Mouse (Mus musculus) liver, embryonic 16.5 days (tissue): ENCODE measurements around the gene Tln2. TPM values are rescaled to one million over a fixed set of nuclear protein-coding genes. Genes with fewer than 3 reads are reported as not detected.

Experiments
- ATAC-seq: fragments of 200-750 bp; cut with Nextera tagmentation; 2 replicates; pipeline ENCODE4 v1.8.0; 2017; ENCODE audit warnings: low read depth, mild to moderate bottlenecking, moderate number of reproducible peaks, moderate library complexity
- H3K27ac ChIP-seq: fragments of 300-500 bp; sonication (generic); 2 replicates; pipeline ENCODE4 v1.5.1; 2014; ENCODE audit warnings: mild to moderate bottlenecking, low read length
- H3K27me3 ChIP-seq: fragments of 300-500 bp; sonication (generic); 2 replicates; pipeline ENCODE4 v1.6.1; 2014; ENCODE audit warnings: low read depth, low read length, mixed read lengths; ENCODE audit not compliant: control insufficient read depth, insufficient read depth
- H3K36me3 ChIP-seq: fragments of 300-500 bp; sonication (generic); 2 replicates; pipeline ENCODE4 v1.6.1; 2014; ENCODE audit warnings: mild to moderate bottlenecking; ENCODE audit not compliant: control insufficient read depth, insufficient read depth
- H3K4me1 ChIP-seq: fragments of 300-500 bp; sonication (generic); 2 replicates; pipeline ENCODE4 v1.6.1; 2014; ENCODE audit warnings: low read depth, low read length, mixed read lengths; ENCODE audit not compliant: control insufficient read depth
- H3K4me2 ChIP-seq: fragments of 300-500 bp; sonication (generic); 2 replicates; pipeline ENCODE4 v1.6.1; 2014; ENCODE audit warnings: low read depth, low read length, mixed read lengths
- H3K4me3 ChIP-seq: fragments of 300-500 bp; sonication (generic); 2 replicates; pipeline ENCODE4 v1.5.1; 2014; ENCODE audit warnings: low read depth, mild to moderate bottlenecking, low read length
- H3K9ac ChIP-seq: fragments of 300-500 bp; sonication (generic); 2 replicates; pipeline ENCODE4 v1.6.1; 2014; ENCODE audit warnings: low read depth, low read length
- H3K9me3 ChIP-seq: fragments of 300-500 bp; sonication (generic); replicated peaks from 2 replicates; pipeline ENCODE4 v1.6.1; 2016; ENCODE audit warnings: low read length; ENCODE audit not compliant: control insufficient read depth
- WGBS: fragments of 180-500 bp; shearing (Covaris S2); extraction: QIAGEN DNeasy Blood & Tissue Kit; methylation state at CpG from one replicate; pipeline ENCODE4 v1.1.7; 2014; ENCODE audit not compliant: insufficient replicate concordance; 5-methylcytosine and 5-hydroxymethylcytosine counted together
- polyA plus RNA-seq: library from polyadenylated mRNA; unstranded; fragments of >200 nt; fragmentation: Nextera tagmentation; extraction: Ambion mirVana; gene quantifications from 2 replicates; pipeline ENCODE4 v1.2.1, GENCODE M21; 2015

Tln2 gene
- polyA plus RNA-seq, 1 experiment from 2014 or later: 3.4 TPM

GRCm38 (mm10) chr9:67463440-67464122 lies 95.9 kb downstream of the Tln2 start:
- Histone ChIP-seq H3K4me2 (no peak overlapping the region), H3K9ac (no peak overlapping the region), H3K4me3 (no peak overlapping the region), H3K36me3 (no peaks in the 10 kb centered on the region), H3K4me1 (no peaks in the 10 kb centered on the region), H3K27me3 (no peaks in the 10 kb centered on the region), H3K9me3 (no peaks in the 10 kb centered on the region), H3K27ac (no peak overlapping the region)
- no peak for ATAC-seq
- WGBS: 34% methylated on average over 11 of the region's 11 CpGs

GRCm38 (mm10) chr9:67441484-67441883 lies 118.0 kb downstream of the Tln2 start:
- no peak overlapping the region for H3K4me2 ChIP-seq

DNA sequence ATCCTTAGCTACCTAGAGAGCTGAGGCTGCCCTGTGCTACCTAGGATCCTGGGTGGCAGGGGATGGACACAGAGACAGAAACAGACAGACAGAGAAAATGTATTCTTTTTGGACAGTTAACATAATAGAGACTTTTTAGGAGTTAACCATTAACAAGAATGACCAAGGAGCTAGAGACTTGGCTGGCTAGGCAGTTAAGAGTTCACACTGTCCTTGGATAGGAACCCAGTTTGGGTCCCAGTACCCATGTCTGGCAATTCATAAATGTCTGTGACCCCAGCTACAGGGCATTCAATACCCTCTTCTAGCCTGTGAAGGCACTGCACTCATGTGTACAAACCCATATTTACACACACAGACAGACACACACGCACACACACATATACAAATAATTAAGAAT lies 122.0 kb downstream of the Tln2 start:
- Histone ChIP-seq H3K4me1 (no peaks in the 10 kb centered on the region), H3K4me2 (no peak overlapping the region), H3K27ac (no peak overlapping the region), H3K9me3 (no peaks in the 10 kb centered on the region), H3K9ac (no peak overlapping the region), H3K4me3 (no peak overlapping the region), H3K36me3 (no peaks in the 10 kb centered on the region), H3K27me3 (no peaks in the 10 kb centered on the region)
- 66% methylated on average over 1 of the region's 1 CpGs for WGBS
- no peak for ATAC-seq

More at GRCm38 (mm10) chr9:67441484-67441883, 118.0 kb downstream of the Tln2 start:
- no peak overlapping the region for H3K27ac ChIP-seq
- no peak overlapping the region for H3K9ac ChIP-seq
- no peaks in the 10 kb centered on the region for H3K36me3 ChIP-seq
- H3K4me1 ChIP-seq: no peaks in the 10 kb centered on the region
- no peaks in the 10 kb centered on the region for H3K27me3 ChIP-seq
- WGBS: 20% methylated on average over 1 of the region's 2 CpGs
- no peak overlapping the region for H3K4me3 ChIP-seq
- no peak for ATAC-seq
- H3K9me3 ChIP-seq: no peaks in the 10 kb centered on the region

- H3K27ac ChIP-seq: no peak overlapping the region
- ATAC-seq: no peak
- no peak overlapping the region for H3K4me2 ChIP-seq
Observed at GRCm38 (mm10) chr9:67435333-67436154, 124.0 kb downstream of the Tln2 start.

DNA sequence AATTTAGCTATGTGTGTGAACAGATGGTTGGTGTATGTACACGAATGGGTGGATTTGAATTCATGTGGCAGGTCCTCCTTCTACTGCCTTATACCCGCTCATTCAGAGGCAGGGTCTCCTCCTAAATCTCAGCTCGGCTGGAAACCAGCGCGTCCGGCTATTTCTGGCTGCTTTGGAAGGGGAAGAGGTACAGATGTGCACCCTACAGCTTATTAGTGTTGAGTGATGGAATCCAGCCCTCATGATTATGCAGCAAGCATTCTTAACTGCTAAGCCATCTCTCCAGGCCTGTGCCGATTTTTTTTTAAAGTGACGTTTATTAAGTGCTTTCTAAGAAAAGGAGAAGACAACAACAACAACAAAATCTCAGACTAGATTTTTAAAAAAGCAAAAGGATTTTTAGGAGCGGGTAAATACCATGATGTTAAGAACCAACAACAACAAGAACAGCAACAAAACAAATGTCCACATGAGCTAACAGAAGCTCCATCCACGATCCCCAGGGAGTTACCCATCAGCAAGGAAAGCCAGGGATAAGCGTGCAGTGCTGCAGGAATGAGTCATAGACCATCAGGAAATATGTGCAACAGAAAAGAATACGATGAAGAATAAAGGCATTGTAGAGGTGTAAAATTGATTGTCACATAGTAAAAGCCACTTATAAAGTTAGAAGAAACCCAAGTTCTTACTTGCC lies 130.2 kb downstream of the Tln2 start:
- no peak overlapping the region for H3K27ac ChIP-seq
- no peaks in the 10 kb centered on the region for H3K4me1 ChIP-seq
- no peaks in the 10 kb centered on the region for H3K9me3 ChIP-seq
- H3K4me3 ChIP-seq: no peak overlapping the region
- 68% methylated on average over 12 of the region's 12 CpGs for WGBS
- H3K36me3 ChIP-seq: no peaks in the 10 kb centered on the region
- ATAC-seq: no peak
- H3K4me2 ChIP-seq: no peak overlapping the region
- no peaks in the 10 kb centered on the region for H3K27me3 ChIP-seq
- H3K9ac ChIP-seq: no peak overlapping the region

More at GRCm38 (mm10) chr9:67435333-67436154, 124.0 kb downstream of the Tln2 start:
- Histone ChIP-seq H3K4me3 (no peak overlapping the region), H3K4me1 (no peaks in the 10 kb centered on the region), H3K9ac (no peak overlapping the region), H3K36me3 (no peaks in the 10 kb centered on the region), H3K27me3 (no peaks in the 10 kb centered on the region), H3K9me3 (no peaks in the 10 kb centered on the region)
- WGBS: 49% methylated on average over 10 of the region's 10 CpGs

DNA sequence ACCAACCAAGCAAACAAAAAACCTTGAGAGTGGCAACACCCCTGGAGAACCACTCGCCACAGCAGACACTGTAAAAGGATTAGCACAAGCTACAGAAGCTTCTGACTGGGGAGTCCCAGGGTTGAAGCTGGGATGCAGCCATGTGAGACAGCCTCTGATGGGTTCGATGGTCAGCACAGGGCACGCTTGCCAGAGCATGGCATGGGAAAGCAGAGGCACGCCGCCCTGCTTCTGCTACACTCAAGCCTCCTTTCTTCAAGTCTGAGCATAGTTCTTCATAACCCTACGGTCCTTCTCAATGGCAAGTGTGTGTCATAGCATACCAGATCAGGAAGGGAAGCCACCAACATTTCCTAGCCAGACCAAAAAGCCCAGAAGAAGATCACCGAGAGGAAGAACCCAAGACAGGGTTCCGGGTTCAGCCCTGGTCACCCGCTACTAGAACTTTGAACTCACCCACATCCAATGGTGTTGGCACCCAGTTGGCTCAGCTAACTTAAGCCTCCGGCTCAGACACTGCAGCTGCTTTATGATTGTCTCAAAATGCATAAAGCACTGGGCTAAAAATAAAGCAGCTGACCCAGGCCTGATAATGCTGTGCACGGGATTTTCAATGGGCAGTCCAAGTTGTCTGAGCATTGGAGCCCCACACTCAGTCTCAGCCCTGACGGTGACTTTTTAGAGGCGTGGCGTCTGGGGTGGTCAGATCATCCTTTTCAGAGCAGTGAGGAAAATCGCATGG lies 131.0 kb downstream of the Tln2 start:
- H3K4me1 ChIP-seq: no peaks in the 10 kb centered on the region
- H3K27me3 ChIP-seq: no peaks in the 10 kb centered on the region
- H3K9ac ChIP-seq: no peak overlapping the region
- no peaks in the 10 kb centered on the region for H3K9me3 ChIP-seq
- no peaks in the 10 kb centered on the region for H3K36me3 ChIP-seq
- H3K4me2 ChIP-seq: no peak overlapping the region
- H3K4me3 ChIP-seq: no peak overlapping the region
- 69% methylated on average over 15 of the region's 15 CpGs for WGBS
- H3K27ac ChIP-seq: no peak overlapping the region
- no peak for ATAC-seq

GRCm38 (mm10) chr9:67426304-67426703 lies 133.2 kb downstream of the Tln2 start:
- H3K9me3 ChIP-seq: no peaks in the 10 kb centered on the region
- no peak overlapping the region for H3K9ac ChIP-seq
- no peak overlapping the region for H3K27ac ChIP-seq
- no peak for ATAC-seq
- no peaks in the 10 kb centered on the region for H3K4me1 ChIP-seq
- H3K4me2 ChIP-seq: no peak overlapping the region
- no peaks in the 10 kb centered on the region for H3K27me3 ChIP-seq
- H3K4me3 ChIP-seq: no peak overlapping the region
- no peaks in the 10 kb centered on the region for H3K36me3 ChIP-seq
- 61% methylated on average over 3 of the region's 3 CpGs for WGBS

DNA sequence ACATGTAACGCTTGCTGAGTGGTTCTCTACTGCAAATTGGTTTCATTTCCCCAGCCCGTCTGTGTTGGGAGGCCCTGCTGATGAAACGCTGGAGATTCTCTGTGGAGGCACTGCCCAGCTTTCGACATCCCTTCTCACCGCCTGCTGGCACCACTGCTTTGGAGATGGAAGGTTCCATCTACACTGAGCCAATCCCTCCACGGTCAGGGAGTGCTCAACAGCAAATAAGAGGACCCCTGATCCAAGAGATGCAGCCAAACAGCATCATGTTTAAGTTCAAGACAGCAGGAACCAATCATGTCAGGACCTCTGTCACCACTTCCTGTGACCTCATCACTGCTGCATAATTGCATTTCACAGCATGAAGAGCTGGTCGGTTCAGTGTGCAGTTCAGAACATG lies 135.4 kb downstream of the Tln2 start:
- Histone ChIP-seq H3K27me3 (no peaks in the 10 kb centered on the region), H3K4me3 (no peak overlapping the region), H3K27ac (no peak overlapping the region), H3K4me2 (no peak overlapping the region), H3K36me3 (no peaks in the 10 kb centered on the region), H3K9ac (no peak overlapping the region), H3K4me1 (no peaks in the 10 kb centered on the region), H3K9me3 (no peaks in the 10 kb centered on the region)
- ATAC-seq: no peak
- WGBS: 58% methylated on average over 7 of the region's 7 CpGs
